Mouse (Mus musculus) forebrain, embryonic 15.5 days (tissue): ENCODE data around the gene Dhx30. TPM values are rescaled to one million over a fixed set of nuclear protein-coding genes. Genes with fewer than 3 reads are reported as not detected.
"Not testable (repeated sequence)": the region's sequence is repeated elsewhere in the genome, so short reads cannot be mapped to it uniquely, and the experiment has no call there.

ENCODE experiments used
- ATAC-seq: fragments of 200-750 bp; cut with Nextera tagmentation; replicated peaks from 2 replicates; pipeline ENCODE4 v1.8.0; 2017; ENCODE audit warnings: mild to moderate bottlenecking, moderate TSS enrichment, moderate library complexity
- H3K27ac ChIP-seq: fragments of 300-500 bp; sonication (generic); replicated peaks from 2 replicates; pipeline ENCODE4 v1.5.1; 2015; ENCODE audit warnings: mild to moderate bottlenecking, inconsistent platforms
- H3K27me3 ChIP-seq: fragments of 300-500 bp; sonication (generic); 2 replicates; pipeline ENCODE4 v1.6.1; 2015; ENCODE audit warnings: inconsistent platforms
- H3K36me3 ChIP-seq: fragments of 300-500 bp; sonication (generic); 2 replicates; pipeline ENCODE4 v1.6.1; 2015; ENCODE audit warnings: mild to moderate bottlenecking, inconsistent platforms
- H3K4me1 ChIP-seq: fragments of 300-500 bp; sonication (generic); 2 replicates; pipeline ENCODE4 v1.6.1; 2015; ENCODE audit warnings: inconsistent platforms
- H3K4me2 ChIP-seq: fragments of 300-500 bp; sonication (generic); replicated peaks from 2 replicates; pipeline ENCODE4 v1.6.1; 2015; ENCODE audit warnings: mild to moderate bottlenecking, inconsistent platforms
- H3K4me3 ChIP-seq: fragments of 300-500 bp; sonication (generic); 2 replicates; pipeline ENCODE4 v1.5.1; 2015; ENCODE audit warnings: mild to moderate bottlenecking, inconsistent platforms
- H3K9ac ChIP-seq: fragments of 300-500 bp; sonication (generic); replicated peaks from 2 replicates; pipeline ENCODE4 v1.6.1; 2015; ENCODE audit warnings: mild to moderate bottlenecking, inconsistent platforms
- H3K9me3 ChIP-seq: fragments of 300-500 bp; sonication (generic); 2 replicates; pipeline ENCODE4 v1.6.1; 2016; ENCODE audit warnings: inconsistent platforms
- WGBS: fragments of 180-500 bp; shearing (Covaris S2); methylation state at CpG from one replicate; pipeline ENCODE4 v1.1.7; 2015; ENCODE audit warnings: mixed read lengths; 5-methylcytosine and 5-hydroxymethylcytosine counted together
- polyA plus RNA-seq: library from polyadenylated mRNA; unstranded; fragments of >200 nt; fragmentation: Nextera tagmentation; extraction: Ambion mirVana; gene quantifications from 2 replicates; pipeline ENCODE4 v1.2.1, GENCODE M21; 2015

The Dhx30 gene
- polyA plus RNA-seq, 1 experiment from 2014 or later = 211 TPM

- Histone ChIP-seq H3K36me3 (peaks cover 6% of the 10 kb centered on the region), H3K27me3 (no peaks in the 10 kb centered on the region), H3K9ac (peak overlapping the region; percentile 97), H3K27ac (peak overlapping the region; percentile 92), H3K4me1 (peaks cover 40% of the 10 kb centered on the region), H3K9me3 (no peaks in the 10 kb centered on the region), H3K4me2 (peak overlapping the region; percentile 55), H3K4me3 (peak overlapping the region; percentile 100)
- ATAC-seq = no peak
- WGBS = 32% methylated on average over 10 of the region's 10 CpGs
Observed at GRCm38 (mm10) chr9:110130896-110131524, 13.4 kb upstream of the Dhx30 start.

GRCm38 (mm10) chr9:110124008-110124540 lies 6.4 kb upstream of the Dhx30 start:
- not testable (repeated sequence) for H3K4me3 ChIP-seq, ATAC-seq, H3K36me3 ChIP-seq, H3K9ac ChIP-seq, H3K4me1 ChIP-seq, H3K27me3 ChIP-seq, H3K4me2 ChIP-seq, H3K27ac ChIP-seq, H3K9me3 ChIP-seq
- WGBS = 66% methylated on average over 2 of the region's 2 CpGs

- H3K27me3 ChIP-seq = no peaks in the 10 kb centered on the region
- ATAC-seq = no peak
Observed at GRCm38 (mm10) chr9:110123322-110123721, 5.7 kb upstream of the Dhx30 start.

GRCm38 (mm10) chr9:110121424-110121823 lies 3.8 kb upstream of the Dhx30 start:
- H3K27me3 ChIP-seq = no peaks in the 10 kb centered on the region
- H3K9me3 ChIP-seq = no peaks in the 10 kb centered on the region
- no peaks in the 10 kb centered on the region; the same call in 1 of the 2 replicates for H3K36me3 ChIP-seq
- no peak overlapping the region for H3K9ac ChIP-seq
- no peak for ATAC-seq
- H3K4me3 ChIP-seq = no peak overlapping the region
- no peak overlapping the region for H3K4me2 ChIP-seq
- no peak overlapping the region for H3K27ac ChIP-seq
- WGBS = 75% methylated on average over 4 of the region's 4 CpGs
- H3K4me1 ChIP-seq = peaks cover 15% of the 10 kb centered on the region

More at GRCm38 (mm10) chr9:110123322-110123721, 5.7 kb upstream of the Dhx30 start:
- Histone ChIP-seq H3K9me3 (no peaks in the 10 kb centered on the region), H3K4me3 (no peak overlapping the region), H3K4me2 (no peak overlapping the region), H3K9ac (no peak overlapping the region), H3K36me3 (no peaks in the 10 kb centered on the region; the same call in 1 of the 2 replicates), H3K27ac (no peak overlapping the region), H3K4me1 (peaks cover 9% of the 10 kb centered on the region)
- 88% methylated on average over 2 of the region's 2 CpGs for WGBS

GRCm38 (mm10) chr9:110118249-110118648 lies 619 bp upstream of the Dhx30 start:
- 35% methylated on average over 1 of the region's 1 CpGs for WGBS
- Histone ChIP-seq H3K27ac (peak overlapping the region; percentile 91), H3K4me2 (peak overlapping the region; percentile 70)

GRCm38 (mm10) chr9:110116977-110117778 lies 452 bp downstream of the Dhx30 start, which contains the start of gene Smarcc1:
Gene Smarcc1 (plus strand): TSS chr9:110117708.
- H3K9me3 ChIP-seq = no peaks in the 10 kb centered on the region
- H3K4me3 ChIP-seq = peak within 1 kb of the TSS; percentile 72
- peaks cover 27% of the 10 kb centered on the region for H3K36me3 ChIP-seq
- peak within 1 kb of the TSS; percentile 70 for H3K4me2 ChIP-seq
- 0% methylated on average over 77 of the region's 79 CpGs for WGBS
- peak; percentile 98 for ATAC-seq
- peak within 1 kb of the TSS; percentile 91 for H3K27ac ChIP-seq
- H3K27me3 ChIP-seq = no peaks in the 10 kb centered on the region
- peaks cover 26% of the 10 kb centered on the region for H3K4me1 ChIP-seq
- peak within 1 kb of the TSS; percentile 83 for H3K9ac ChIP-seq

More at GRCm38 (mm10) chr9:110118249-110118648, 619 bp upstream of the Dhx30 start:
- Histone ChIP-seq H3K9me3 (no peaks in the 10 kb centered on the region), H3K36me3 (peaks cover 16% of the 10 kb centered on the region), H3K4me3 (peak overlapping the region; percentile 72), H3K9ac (peak overlapping the region; percentile 83), H3K27me3 (no peaks in the 10 kb centered on the region), H3K4me1 (peaks cover 26% of the 10 kb centered on the region)
- no peak for ATAC-seq

- peak overlapping the region; percentile 72 for H3K4me3 ChIP-seq
- peak overlapping the region; percentile 91 for H3K27ac ChIP-seq
- peaks cover 26% of the 10 kb centered on the region for H3K4me1 ChIP-seq
- H3K27me3 ChIP-seq = no peaks in the 10 kb centered on the region
- 7% methylated on average over 10 of the region's 10 CpGs for WGBS
- peak overlapping the region; percentile 83 for H3K9ac ChIP-seq
- ATAC-seq = no peak
- H3K9me3 ChIP-seq = no peaks in the 10 kb centered on the region
- H3K4me2 ChIP-seq = peak overlapping the region; percentile 70
- H3K36me3 ChIP-seq = peaks cover 34% of the 10 kb centered on the region
Observed at GRCm38 (mm10) chr9:110116353-110116976, 1.2 kb downstream of the Dhx30 start.

GRCm38 (mm10) chr9:110100627-110101600 lies 16.7 kb downstream of the Dhx30 start:
- H3K27me3 ChIP-seq = no peaks in the 10 kb centered on the region
- 3% methylated on average over 41 of the region's 41 CpGs for WGBS

GRCm38 (mm10) chr9:110097791-110098190 lies 19.8 kb downstream of the Dhx30 start:
- peaks cover 76% of the 10 kb centered on the region for H3K36me3 ChIP-seq

More at GRCm38 (mm10) chr9:110100627-110101600, 16.7 kb downstream of the Dhx30 start:
- Histone ChIP-seq H3K27ac (no peak overlapping the region), H3K9me3 (no peaks in the 10 kb centered on the region), H3K4me2 (peak overlapping the region; percentile 71), H3K9ac (peak overlapping the region; percentile 81), H3K4me1 (peaks cover 9% of the 10 kb centered on the region), H3K4me3 (peak overlapping the region; percentile 81), H3K36me3 (peaks cover 77% of the 10 kb centered on the region)
- ATAC-seq = peak; percentile 97

GRCm38 (mm10) chr9:110094761-110095160 lies 22.9 kb downstream of the Dhx30 start:
- no peaks in the 10 kb centered on the region for H3K4me1 ChIP-seq

More at GRCm38 (mm10) chr9:110097791-110098190, 19.8 kb downstream of the Dhx30 start:
- Histone ChIP-seq H3K4me1 (peaks cover 9% of the 10 kb centered on the region), H3K9me3 (no peaks in the 10 kb centered on the region), H3K4me3 (no peak overlapping the region), H3K27ac (no peak overlapping the region), H3K27me3 (no peaks in the 10 kb centered on the region), H3K9ac (no peak overlapping the region), H3K4me2 (no peak overlapping the region)
- WGBS = 93% methylated on average over 3 of the region's 3 CpGs
- ATAC-seq = no peak

GRCm38 (mm10) chr9:110093303-110093702 lies 24.3 kb downstream of the Dhx30 start:
- no peak overlapping the region for H3K4me3 ChIP-seq
- ATAC-seq = no peak
- no peak overlapping the region for H3K9ac ChIP-seq
- no peaks in the 10 kb centered on the region for H3K9me3 ChIP-seq
- H3K36me3 ChIP-seq = peaks cover 96% of the 10 kb centered on the region
- no peaks in the 10 kb centered on the region for H3K4me1 ChIP-seq
- H3K27ac ChIP-seq = no peak overlapping the region
- H3K27me3 ChIP-seq = no peaks in the 10 kb centered on the region
- WGBS = 80% methylated on average over 4 of the region's 4 CpGs
- H3K4me2 ChIP-seq = no peak overlapping the region

More at GRCm38 (mm10) chr9:110094761-110095160, 22.9 kb downstream of the Dhx30 start:
- Histone ChIP-seq H3K27me3 (no peaks in the 10 kb centered on the region), H3K9ac (no peak overlapping the region), H3K27ac (no peak overlapping the region), H3K4me3 (no peak overlapping the region), H3K36me3 (peaks cover 96% of the 10 kb centered on the region), H3K9me3 (no peaks in the 10 kb centered on the region), H3K4me2 (no peak overlapping the region)
- 96% methylated on average over 4 of the region's 4 CpGs for WGBS
- no peak for ATAC-seq
